Mouse (Mus musculus) testis, postnatal 14 days (tissue): ENCODE measurements around the gene Bbx.

Experiments
- DNase-seq: peaks from one replicate; pipeline ENCODE4 v3.0.0; 2021; ENCODE audit warnings: low spot score

The Bbx gene

GRCm38 (mm10) chr16:50398564-50398963 lies 33.6 kb downstream of the Bbx start:
- no peak for DNase-seq

- no peak for DNase-seq
Observed at GRCm38 (mm10) chr16:50395928-50396612, 36.1 kb downstream of the Bbx start.

- no peak for DNase-seq
Observed at GRCm38 (mm10) chr16:50388499-50388898, 43.7 kb downstream of the Bbx start.

GRCm38 (mm10) chr16:50383541-50383940 lies 48.6 kb downstream of the Bbx start:
- no peak for DNase-seq

- no peak for DNase-seq
Observed at GRCm38 (mm10) chr16:50381351-50381746, 50.8 kb downstream of the Bbx start.

GRCm38 (mm10) chr16:50380682-50381350 lies 51.4 kb downstream of the Bbx start:
- DNase-seq = peak; percentile 60

- DNase-seq = no peak
Observed at GRCm38 (mm10) chr16:50380232-50380631, 52.0 kb downstream of the Bbx start.

- DNase-seq = no peak
Observed at GRCm38 (mm10) chr16:50374611-50375010, 57.6 kb downstream of the Bbx start.

- DNase-seq = no peak
Observed at GRCm38 (mm10) chr16:50373685-50374084, 58.5 kb downstream of the Bbx start.

GRCm38 (mm10) chr16:50372543-50372942 lies 59.6 kb downstream of the Bbx start:
- DNase-seq = no peak

GRCm38 (mm10) chr16:50371460-50371859 lies 60.7 kb downstream of the Bbx start:
- no peak for DNase-seq

GRCm38 (mm10) chr16:50370423-50370822 lies 61.8 kb downstream of the Bbx start:
- DNase-seq = no peak

- DNase-seq = no peak
Observed at GRCm38 (mm10) chr16:50366556-50366955, 65.6 kb downstream of the Bbx start.

GRCm38 (mm10) chr16:50364189-50365059 lies 67.8 kb downstream of the Bbx start:
- no peak for DNase-seq

- DNase-seq = no peak
Observed at GRCm38 (mm10) chr16:50363443-50364188, 68.6 kb downstream of the Bbx start.

GRCm38 (mm10) chr16:50360631-50361030 lies 71.6 kb downstream of the Bbx start:
- no peak for DNase-seq

GRCm38 (mm10) chr16:50329684-50330083 lies 102.5 kb downstream of the Bbx start:
- DNase-seq = no peak

GRCm38 (mm10) chr16:50324746-50325145 lies 107.4 kb downstream of the Bbx start:
- no peak for DNase-seq

- no peak for DNase-seq
Observed at GRCm38 (mm10) chr16:50324292-50324691, 107.9 kb downstream of the Bbx start.

- no peak for DNase-seq
Observed at GRCm38 (mm10) chr16:50321368-50321767, 110.8 kb downstream of the Bbx start.

GRCm38 (mm10) chr16:50318255-50318654 lies 113.9 kb downstream of the Bbx start:
- DNase-seq = no peak

GRCm38 (mm10) chr16:50315349-50315969 lies 116.7 kb downstream of the Bbx start:
- DNase-seq = no peak
